Comparison of ENCODE assay signal across 18 mouse cellular contexts in the genomic region with DNA sequence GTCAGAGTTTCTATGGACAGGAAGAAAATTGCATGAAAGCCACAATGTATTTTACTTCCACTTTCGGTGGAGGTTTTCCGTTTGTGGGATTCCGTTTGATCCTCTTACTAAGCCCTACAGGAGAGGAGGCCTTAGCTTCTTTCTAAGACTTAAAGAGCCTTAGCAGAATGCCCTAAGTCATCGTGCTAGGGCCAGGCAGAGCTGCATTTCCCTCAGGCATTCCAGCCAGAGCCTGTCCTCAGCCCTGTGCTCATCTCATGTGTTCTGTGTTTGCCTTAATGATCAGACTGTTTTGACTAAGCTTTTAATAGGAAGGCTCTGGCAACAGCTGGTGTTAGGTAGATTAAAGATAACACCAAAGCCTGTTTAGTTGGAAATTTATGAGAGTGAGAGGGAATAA.
DNase-seq lines count a peak whose midpoint lies in the region; ATAC-seq and TF ChIP-seq lines count a peak whose summit lies in the region.
"Had no signal": no experiment of that assay in that cellular context is flagged by ENCODE, and none has a peak within 500 bp of the region (broad histone marks: within the 10 kb centered on the region; RNA-seq: fewer than 3 reads in every experiment).

No protein-coding gene starts in this region.

- no peaks in the 10 kb centered on the region for H3K9me3 ChIP-seq in neural tube, embryonic 13.5 days
- 0 out of 2 replicates have a peak, but pooled peaks cover 2% of the 10 kb centered on the region for H3K9me3 ChIP-seq in midbrain, embryonic 11.5 days (ENCODE audit: control insufficient read depth, low read length)
- H3K9me3 ChIP-seq: limb, embryonic 13.5 days; stomach, embryonic 15.5 days had no signal

- H3K9ac ChIP-seq in neural tube, embryonic 13.5 days, result peak overlapping the region; percentile 31; the same call in 1 of the 2 replicates
- peak overlapping the region; percentile 7; the same call in 1 of the 2 replicates for H3K9ac ChIP-seq in midbrain, embryonic 11.5 days (ENCODE audit: low read length)
- H3K9ac ChIP-seq: limb, embryonic 13.5 days; liver, postnatal 0 days; stomach, embryonic 15.5 days had no signal

- TF ChIP-seq POLR2A in lung, adult 2 months (IDR thresholded peaks at IDR 0.05; ENCODE audit: borderline replicate concordance, extremely low read depth, low read depth, low read length), result no peak

- H3K27me3 ChIP-seq in neural tube, embryonic 13.5 days, result no peaks in the 10 kb centered on the region
- H3K27me3 ChIP-seq in midbrain, embryonic 11.5 days (ENCODE audit: control insufficient read depth, insufficient read depth, low read length), result no peaks in the 10 kb centered on the region
- H3K27me3 ChIP-seq: limb, embryonic 13.5 days; stomach, embryonic 15.5 days had no signal

- H3K4me1 ChIP-seq in neural tube, embryonic 13.5 days (replicated peaks), result peaks cover 45% of the 10 kb centered on the region
- H3K4me1 ChIP-seq in midbrain, embryonic 11.5 days (ENCODE audit: control insufficient read depth, insufficient read depth, low read length), result peaks cover 39% of the 10 kb centered on the region
- no peaks in the 10 kb centered on the region for H3K4me1 ChIP-seq in lung, adult 2 months (ENCODE audit: control insufficient read depth, insufficient read depth, low read length)

- no peak for DNase-seq in neural tube, embryonic 10.5 days (ENCODE audit: extremely low spot score, low spot score)
- peak; percentile 87 for DNase-seq in midbrain, embryonic 11.5 days (ENCODE audit: low spot score, missing footprints)
- DNase-seq in lung, adult 2 months, result no peak
- DNase-seq in spleen, postnatal 10 days (ENCODE audit: low spot score in 2 of 2), result no peak
- no peak for DNase-seq in spleen, postnatal 4 days (ENCODE audit: low spot score in 2 of 2)
- DNase-seq: adrenal gland, postnatal 14 days; cerebellum, adult 9-10 months; heart, adult 2 months; heart, postnatal 14 days; kidney, adult 11 months; kidney, postnatal 36 days; liver, postnatal 0 days; right cerebral cortex, postnatal 4 days had no signal

- no peak for TF ChIP-seq CTCF in lung, adult 2 months (IDR thresholded peaks at IDR 0.05; ENCODE audit: insufficient read depth, low read length)

- H3K4me3 ChIP-seq in neural tube, embryonic 13.5 days, result no peak overlapping the region
- H3K4me3 ChIP-seq in midbrain, embryonic 11.5 days (ENCODE audit: low read depth, low read length), result peak overlapping the region; percentile 33; the same call in 1 of the 2 replicates
- no peak overlapping the region for H3K4me3 ChIP-seq in lung, adult 2 months (replicated peaks; ENCODE audit: extremely low read depth, low read depth, low read length)
- H3K4me3 ChIP-seq: erythroblast, embryonic 14.5 days; heart, adult 2 months; limb, embryonic 13.5 days; stomach, embryonic 15.5 days had no signal

- 0 out of 2 replicates have a peak, but pooled peaks cover 9% of the 10 kb centered on the region for H3K36me3 ChIP-seq in neural tube, embryonic 13.5 days
- H3K36me3 ChIP-seq in midbrain, embryonic 11.5 days (ENCODE audit: control insufficient read depth, insufficient read depth, low read length), result peaks cover 2% of the 10 kb centered on the region; the same call in 1 of the 2 replicates
- H3K36me3 ChIP-seq: limb, embryonic 13.5 days; stomach, embryonic 15.5 days had no signal

- 40% methylated on average over 4 of the region's 4 CpGs for WGBS in neural tube, embryonic 13.5 days
- WGBS in midbrain, embryonic 11.5 days, result 4% methylated on average over 4 of the region's 4 CpGs
- WGBS in lung, adult 2 months, result 55% methylated on average over 4 of the region's 4 CpGs

- ATAC-seq in neural tube, embryonic 13.5 days (ENCODE audit: low read depth), result no peak
- ATAC-seq in hematopoietic stem cell, adult 5-6 weeks (replicated peaks in 1 of 2; ENCODE audit: insufficient read depth in 1 of 2, low FRiP score in 2 of 2, low TSS enrichment in 1 of 2, low read depth in 1 of 2, poor library complexity in 2 of 2, severe bottlenecking in 2 of 2), result peak; percentile 82 to 91
- ATAC-seq in midbrain, embryonic 11.5 days (ENCODE audit: low FRiP score), result peak; percentile 60
- ATAC-seq: liver, postnatal 0 days had no signal

- peak overlapping the region; percentile 68; the same call in 1 of the 2 replicates for H3K27ac ChIP-seq in neural tube, embryonic 13.5 days (replicated peaks)
- peak overlapping the region; percentile 54 for H3K27ac ChIP-seq in midbrain, embryonic 11.5 days (ENCODE audit: low read depth, low read length)
- H3K27ac ChIP-seq: heart, adult 2 months; limb, embryonic 13.5 days; stomach, embryonic 15.5 days had no signal

- peak overlapping the region; percentile 58 for H3K4me2 ChIP-seq in neural tube, embryonic 13.5 days
- peak overlapping the region; percentile 45 for H3K4me2 ChIP-seq in midbrain, embryonic 11.5 days
- H3K4me2 ChIP-seq: limb, embryonic 13.5 days; stomach, embryonic 15.5 days had no signal
